Mouse (Mus musculus): ENCODE measurements around the gene Sync.

DNA sequence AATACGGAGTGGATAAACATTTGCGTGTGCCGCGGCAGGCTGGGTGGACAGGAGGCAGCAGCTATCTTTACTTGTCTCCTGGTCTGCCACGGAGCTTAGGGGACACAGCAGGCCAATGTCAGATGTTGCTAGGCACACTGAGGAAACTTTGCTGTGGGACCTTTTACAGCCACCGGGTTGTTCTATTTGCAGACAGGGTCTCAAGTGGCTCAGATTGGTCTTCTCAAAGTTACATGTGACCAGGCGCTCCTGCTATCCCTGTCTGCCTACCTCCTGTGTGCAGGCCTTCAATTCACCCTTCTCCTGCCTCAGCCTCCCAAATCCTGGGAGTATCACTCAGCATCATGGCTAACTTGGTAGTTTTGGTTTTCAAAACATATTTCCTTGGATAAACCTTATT, 8.6 kb downstream of the Sync start:
- TF ChIP-seq CTCF (IDR thresholded peaks at IDR 0.05): no peak
- TF ChIP-seq POLR2A (IDR thresholded peaks at IDR 0.05; ENCODE audit: insufficient read depth, low read depth, low read length): no peak

All from heart, adult 2 months (tissue).